Mouse (Mus musculus) bone marrow macrophage, adult 2 months (primary cell): ENCODE data around the gene Rbpjl.

Experiments
- CTCF ChIP-seq: IDR thresholded peaks from 2 replicates; pipeline ENCODE4 v1.5.1; 2012; ENCODE audit warnings: low read depth, mild to moderate bottlenecking, low read length, moderate library complexity
- POLR2A ChIP-seq: IDR thresholded peaks from 2 replicates; pipeline ENCODE4 v1.6.1; 2012; ENCODE audit warnings: mild to moderate bottlenecking, low read depth, low read length, borderline replicate concordance

- TF ChIP-seq POLR2A (no peak), CTCF (no peak)
Measured at GRCm38 (mm10) chr2:164435216-164436090, 32.5 kb downstream of the Rbpjl start.
